Mouse (Mus musculus): ENCODE measurements around the gene Ksr2.

Gene Ksr2

DNA sequence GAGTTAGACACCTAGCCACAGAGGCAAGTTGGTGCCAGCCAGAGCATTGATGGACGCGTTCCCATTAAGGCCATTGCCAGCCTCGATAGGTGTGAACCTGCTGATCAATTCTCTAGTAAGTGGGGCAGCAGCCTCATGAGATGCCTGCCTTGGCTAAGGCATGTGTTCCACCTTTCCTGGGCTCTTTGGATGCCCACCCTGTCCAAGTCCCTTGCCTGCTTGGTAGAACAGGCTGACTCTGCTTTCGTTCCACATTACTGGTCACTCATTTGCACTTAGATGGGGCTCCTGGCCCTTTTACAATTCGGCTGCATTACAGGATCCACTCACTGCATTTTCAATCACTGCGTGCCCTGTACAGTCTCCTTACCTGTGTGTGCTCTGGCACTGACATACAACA, 263.4 kb downstream of the Ksr2 start:
- intact Hi-C loops (cut with DNase I), result no loop called here

- intact Hi-C loops (cut with DNase I), result no loop called here
Measured at GRCm38 (mm10) chr5:117678371-117678770, 264.6 kb downstream of the Ksr2 start.

GRCm38 (mm10) chr5:117682226-117682625, 268.4 kb downstream of the Ksr2 start:
- intact Hi-C loops (cut with DNase I), result no loop called here

DNA sequence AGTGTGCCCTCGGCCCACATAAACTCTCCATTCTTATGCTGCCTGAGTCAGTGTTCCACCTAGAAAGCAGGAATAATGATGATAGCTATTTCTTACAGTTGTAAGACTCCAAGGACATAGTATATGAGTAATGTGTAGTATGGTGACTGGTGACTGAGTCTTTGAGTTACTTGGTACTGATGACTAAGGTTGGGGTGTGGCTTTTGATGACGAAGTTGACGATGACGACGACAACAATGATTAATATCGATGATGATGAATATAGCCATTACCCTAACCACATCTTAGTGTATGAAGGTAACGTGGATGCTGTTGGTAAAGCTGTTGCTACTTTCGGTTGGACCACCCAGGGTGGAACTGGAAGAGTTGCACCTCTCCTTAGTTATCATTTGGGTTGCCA, 270.7 kb downstream of the Ksr2 start:
- intact Hi-C loops (cut with DNase I), result no loop called here

- intact Hi-C loops (cut with DNase I), result no loop called here
Measured at GRCm38 (mm10) chr5:117687770-117688352, 274.1 kb downstream of the Ksr2 start.

GRCm38 (mm10) chr5:117688738-117689137, 274.9 kb downstream of the Ksr2 start:
- intact Hi-C loops (cut with DNase I), result no loop called here

DNA sequence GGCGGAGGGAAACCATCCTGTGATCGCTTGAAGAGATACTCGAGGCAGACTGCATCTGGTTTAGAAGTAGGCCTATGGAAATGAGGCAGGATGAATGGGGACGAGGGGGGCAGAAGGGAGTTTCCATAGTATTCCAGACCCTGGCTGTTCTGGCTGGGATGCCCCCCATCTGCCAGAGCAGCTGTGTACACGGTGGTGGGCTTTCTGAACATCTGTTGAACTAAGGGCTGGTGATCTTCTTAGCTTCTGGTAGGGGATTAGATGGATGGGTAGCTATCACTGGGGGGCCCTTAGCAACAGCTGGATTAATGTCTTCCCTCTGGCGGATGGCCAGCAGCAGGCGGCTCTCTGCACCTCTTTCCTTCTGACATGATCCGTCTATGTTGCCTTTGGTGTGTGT, 276.0 kb downstream of the Ksr2 start:
- intact Hi-C loops (cut with DNase I), result no loop called here

DNA sequence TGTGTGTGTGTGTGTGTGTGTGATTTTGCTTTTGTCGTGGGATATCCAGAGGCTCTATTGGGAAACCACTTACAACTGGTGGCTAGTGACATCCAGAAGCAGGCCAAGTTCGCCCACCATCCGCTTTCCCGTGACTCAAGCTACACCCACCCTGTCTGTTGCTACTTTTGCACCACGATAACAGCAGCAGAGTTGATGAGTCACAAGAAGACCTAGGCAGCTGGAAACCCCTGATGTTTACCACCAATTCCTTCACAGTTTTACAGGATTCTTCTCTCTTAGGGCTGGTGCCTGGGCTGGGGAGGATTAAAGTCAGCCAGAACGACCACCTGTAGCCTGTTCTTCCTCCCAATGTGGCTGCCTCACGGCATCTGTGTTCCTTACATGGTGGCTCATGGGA, 277.5 kb downstream of the Ksr2 start:
- intact Hi-C loops (cut with DNase I), result no loop called here

- intact Hi-C loops (cut with DNase I), result no loop called here
Measured at GRCm38 (mm10) chr5:117693557-117693956, 279.8 kb downstream of the Ksr2 start.

DNA sequence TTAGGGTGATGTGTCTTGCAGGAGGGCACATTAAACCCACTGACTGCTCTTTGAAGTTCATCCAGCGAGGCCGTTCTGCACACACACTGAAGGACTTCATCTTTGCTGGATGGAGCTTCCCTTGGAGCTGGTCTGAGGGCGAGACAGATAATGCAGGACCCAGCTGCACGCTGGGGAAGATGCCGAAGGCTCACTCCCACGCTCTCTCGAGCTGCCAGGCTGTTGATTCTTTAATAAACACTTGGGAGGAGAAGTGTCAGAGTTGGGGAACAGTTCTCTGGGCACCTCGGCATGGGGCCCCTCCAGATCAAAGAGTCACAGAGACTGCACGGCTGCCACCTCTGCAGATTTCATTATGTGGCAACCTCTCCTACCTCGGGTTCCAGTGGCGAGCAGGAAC, 280.8 kb downstream of the Ksr2 start:
- intact Hi-C loops (cut with DNase I), result no loop called here

DNA sequence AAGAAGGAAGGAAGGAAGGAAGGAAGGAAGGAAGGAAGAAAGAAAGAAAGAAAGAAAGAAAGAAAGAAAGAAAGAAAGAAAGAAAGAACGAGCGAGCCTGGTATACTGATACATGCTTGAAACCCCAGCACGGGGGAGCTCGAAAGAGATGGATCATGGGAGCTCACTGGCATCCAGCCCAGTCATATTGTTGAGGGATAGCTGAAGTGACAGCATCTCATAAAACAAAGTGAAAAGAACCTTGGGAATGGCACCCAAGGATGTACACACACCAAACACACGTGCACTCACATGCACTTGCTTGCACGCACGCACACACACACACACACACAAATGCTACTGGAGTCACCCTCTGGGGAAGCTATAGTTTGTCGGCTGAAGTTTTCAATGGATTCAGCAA, 282.6 kb downstream of the Ksr2 start:
- intact Hi-C loops (cut with DNase I), result no loop called here

DNA sequence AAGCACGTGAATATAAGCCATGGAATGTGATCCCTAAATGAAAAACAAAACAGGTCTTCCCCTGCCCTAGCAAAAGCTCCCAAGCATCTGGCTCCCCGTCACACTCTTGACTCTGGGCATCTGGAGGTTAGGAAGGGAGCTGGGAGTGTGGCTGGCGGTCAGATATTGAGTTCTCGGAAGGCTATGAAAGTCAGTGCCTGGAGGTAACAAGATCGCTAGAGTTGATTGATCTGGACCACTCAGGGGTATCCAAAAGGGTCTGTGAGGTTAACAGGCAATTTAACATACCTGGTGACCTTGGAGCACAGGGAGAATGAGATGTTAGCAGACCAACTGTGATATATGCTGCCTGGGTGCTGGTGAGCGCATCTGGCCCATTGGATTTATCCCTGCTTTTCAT, 283.8 kb downstream of the Ksr2 start:
- intact Hi-C loops (cut with DNase I), result no loop called here

DNA sequence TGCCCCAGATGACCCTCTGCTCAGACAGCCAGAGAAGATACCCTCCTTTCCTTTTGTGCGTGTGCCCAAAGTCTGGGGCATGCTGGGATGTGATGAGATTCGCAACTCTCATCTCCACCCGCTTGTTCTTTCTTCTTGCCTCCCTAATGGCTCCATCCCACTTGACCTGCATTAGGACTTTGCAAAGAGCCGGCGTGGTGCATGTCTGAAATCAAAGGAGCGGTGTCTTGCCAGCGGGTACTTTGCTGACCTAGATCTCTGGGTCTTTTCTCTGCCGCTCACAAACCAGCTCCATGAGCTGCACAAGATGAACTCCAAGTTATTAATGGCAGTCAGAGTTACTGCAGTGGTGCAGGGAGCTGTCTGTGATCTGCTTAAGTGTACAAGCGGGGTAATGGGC, 290.6 kb downstream of the Ksr2 start:
- intact Hi-C loops (cut with DNase I), result no loop called here

- intact Hi-C loops (cut with DNase I), result no loop called here
Measured at GRCm38 (mm10) chr5:117706633-117707032, 292.8 kb downstream of the Ksr2 start.

DNA sequence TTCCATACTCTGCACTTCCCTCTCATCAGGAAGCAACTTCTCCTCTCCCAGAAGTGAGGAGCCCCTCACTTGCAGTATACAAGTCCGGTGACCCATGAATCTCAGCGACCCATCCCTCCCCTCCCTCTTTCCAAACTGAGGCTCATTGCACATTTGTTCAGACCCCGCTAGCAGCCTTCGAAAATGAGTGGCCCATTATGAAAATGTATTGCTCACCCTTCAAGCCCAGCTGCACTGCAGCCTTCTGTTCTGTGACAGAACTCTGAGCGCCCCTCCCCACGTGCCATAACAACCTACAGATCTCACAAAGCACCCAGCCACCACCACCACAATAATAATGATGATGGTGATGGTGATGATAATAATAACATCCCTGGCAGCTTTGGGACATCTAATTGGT, 295.5 kb downstream of the Ksr2 start:
- intact Hi-C loops (cut with DNase I), result no loop called here

DNA sequence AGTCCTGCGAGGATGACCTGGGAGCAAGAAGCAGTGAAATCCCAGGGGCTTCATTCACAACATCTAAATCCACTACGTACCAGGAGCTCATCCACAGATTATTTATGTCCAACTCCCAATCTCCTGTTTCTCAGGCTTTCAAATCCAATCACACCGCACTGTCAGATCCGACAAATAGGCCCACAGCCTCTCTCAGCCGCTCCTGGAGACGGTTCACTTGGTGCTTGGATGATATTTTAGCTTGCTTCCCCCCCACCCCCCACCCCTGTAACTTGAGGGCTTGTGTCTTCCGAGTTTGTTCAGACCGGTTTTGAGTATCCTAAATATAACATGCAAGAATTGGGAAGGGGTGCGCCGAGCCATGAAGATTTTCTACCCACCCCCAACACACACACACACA, 297.8 kb downstream of the Ksr2 start:
- intact Hi-C loops (cut with DNase I), result no loop called here

GRCm38 (mm10) chr5:117712207-117712606, 298.4 kb downstream of the Ksr2 start:
- intact Hi-C loops (cut with DNase I), result no loop called here

- intact Hi-C loops (cut with DNase I), result no loop called here
Measured at GRCm38 (mm10) chr5:117717120-117717519, 303.3 kb downstream of the Ksr2 start.

DNA sequence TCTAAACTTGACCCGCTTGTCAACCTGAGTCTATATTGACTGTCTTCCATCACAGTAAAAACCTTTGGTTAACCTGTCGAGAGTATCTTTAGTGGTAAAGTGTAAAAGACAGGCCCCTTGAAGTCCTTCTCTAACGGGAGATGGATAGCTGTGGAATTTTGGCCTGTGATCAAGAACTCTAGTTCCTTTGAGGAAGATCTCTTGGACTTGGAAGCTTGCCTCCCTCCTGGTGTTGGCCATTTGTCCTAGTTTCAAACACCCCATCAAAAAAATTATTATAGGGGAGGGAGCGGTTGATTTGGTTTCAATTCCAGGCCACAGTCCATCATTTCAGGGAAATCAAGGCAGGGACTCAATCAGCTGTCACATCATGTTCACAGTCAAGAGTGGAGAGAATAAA, 309.5 kb downstream of the Ksr2 start:
- intact Hi-C loops (cut with DNase I), result no loop called here

DNA sequence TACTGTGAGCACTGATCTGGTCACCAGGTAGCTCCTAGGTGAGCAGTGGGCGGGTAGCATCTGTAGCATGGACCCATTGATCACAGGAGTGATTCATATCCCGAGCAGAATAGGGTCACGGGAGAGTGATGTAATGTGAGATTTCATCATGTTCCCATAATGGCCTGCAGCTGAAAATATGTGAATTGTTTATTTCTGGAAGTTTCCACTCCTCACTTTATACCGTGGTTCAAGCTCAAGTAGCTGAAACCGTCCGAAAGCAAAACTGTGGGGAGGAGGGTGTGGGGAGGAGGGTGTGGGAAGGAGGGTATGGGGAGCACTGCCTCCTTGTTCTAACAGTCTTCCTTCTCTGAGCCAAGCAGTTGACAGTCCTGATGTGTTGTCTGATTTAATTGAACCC, 312.7 kb downstream of the Ksr2 start:
- intact Hi-C loops (cut with DNase I), result no loop called here

DNA sequence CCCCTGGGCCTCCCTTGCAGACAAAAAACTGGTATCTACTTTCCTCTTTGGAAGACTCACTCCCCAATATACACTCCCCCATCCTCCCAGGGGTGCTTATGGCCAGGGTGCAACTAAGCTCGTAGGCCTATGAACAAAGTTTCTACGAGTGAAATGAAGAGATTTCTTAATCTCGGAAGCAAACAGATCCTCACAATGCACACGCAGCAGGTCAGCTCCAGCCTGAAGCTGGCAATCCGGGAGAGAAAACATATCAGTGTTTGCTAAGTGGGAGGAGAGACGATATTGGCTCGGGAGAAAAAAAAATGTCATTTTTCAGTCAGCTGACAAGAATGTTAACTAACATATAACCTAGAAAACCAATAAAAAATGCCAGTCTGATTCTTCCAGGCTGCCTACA, 313.3 kb downstream of the Ksr2 start:
- intact Hi-C loops (cut with DNase I), result no loop called here

GRCm38 (mm10) chr5:117731311-117731710, 317.5 kb downstream of the Ksr2 start:
- intact Hi-C loops (cut with DNase I), result no loop called here

DNA sequence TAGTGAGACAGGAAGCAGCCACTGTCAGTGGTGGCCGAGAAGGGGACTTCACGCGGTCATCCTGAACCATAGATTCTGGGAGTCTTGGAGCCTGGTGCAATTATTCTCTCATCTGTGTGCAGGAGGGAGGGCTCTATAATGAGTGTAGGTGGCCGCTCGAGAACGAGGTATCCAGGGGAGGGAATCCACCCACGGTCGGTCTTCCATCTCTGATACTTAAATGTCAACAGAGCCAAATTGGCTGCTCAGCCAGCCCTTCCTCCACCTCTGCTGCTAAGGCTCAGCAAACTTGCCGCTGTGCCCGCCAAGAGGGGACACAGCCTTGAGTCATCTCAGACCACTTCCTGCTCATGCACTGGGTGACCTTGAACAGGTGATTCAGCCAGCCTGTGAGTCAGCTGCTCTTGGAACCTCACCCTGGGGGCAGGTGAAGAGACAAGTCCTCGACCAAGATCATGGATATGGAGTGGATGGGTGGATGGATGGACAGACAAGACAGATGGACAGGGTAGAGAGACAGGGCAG, 330.9 kb downstream of the Ksr2 start:
- intact Hi-C loops (cut with DNase I), result no loop called here

DNA sequence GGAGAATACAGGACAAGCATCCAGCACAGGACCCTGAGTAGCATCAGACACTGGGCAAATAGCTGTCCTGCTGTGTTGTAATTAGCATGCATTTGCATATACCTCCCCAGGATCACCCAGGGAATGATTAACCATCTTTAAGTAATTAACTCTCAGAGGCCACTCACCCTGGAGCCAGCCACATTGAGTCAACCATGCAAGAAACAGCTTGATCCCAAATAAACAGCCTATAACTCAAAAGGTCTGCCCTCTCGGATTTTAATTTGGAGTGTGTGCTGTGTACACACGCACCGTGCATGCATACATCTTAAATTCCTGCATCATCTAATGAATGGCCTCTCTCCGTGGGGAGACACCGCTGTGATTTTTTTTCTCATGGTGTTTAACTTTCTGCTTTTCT, 335.6 kb downstream of the Ksr2 start:
- intact Hi-C loops (cut with DNase I), result no loop called here

Data from adrenal gland (tissue).